Mouse (Mus musculus) liver, embryonic 13.5 days (tissue): ENCODE data around the gene Hnrnpd. TPM values are rescaled to one million over a fixed set of nuclear protein-coding genes. Genes with fewer than 3 reads are reported as not detected.

Experiments
- ATAC-seq: fragments of 200-750 bp; cut with Nextera tagmentation; 2 replicates; pipeline ENCODE4 v1.8.0; 2017; ENCODE audit warnings: low read depth, mild to moderate bottlenecking, moderate number of reproducible peaks, moderate library complexity
- DNase-seq: peaks from one replicate; pipeline ENCODE4 v3.0.0; 2022
- H3K27ac ChIP-seq: fragments of 300-500 bp; sonication (generic); 2 replicates; pipeline ENCODE4 v1.5.1; 2015; ENCODE audit warnings: moderate library complexity, mild to moderate bottlenecking, inconsistent platforms
- H3K27me3 ChIP-seq: fragments of 300-500 bp; sonication (generic); 2 replicates; pipeline ENCODE4 v1.6.1; 2015; ENCODE audit warnings: mild to moderate bottlenecking, inconsistent platforms
- H3K36me3 ChIP-seq: fragments of 300-500 bp; sonication (generic); 2 replicates; pipeline ENCODE4 v1.6.1; 2015; ENCODE audit warnings: mild to moderate bottlenecking, inconsistent platforms
- H3K4me1 ChIP-seq: fragments of 300-500 bp; sonication (generic); replicated peaks from 2 replicates; pipeline ENCODE4 v1.6.1; 2015; ENCODE audit warnings: inconsistent platforms
- H3K4me2 ChIP-seq: fragments of 300-500 bp; sonication (generic); 2 replicates; pipeline ENCODE4 v1.6.1; 2015; ENCODE audit warnings: inconsistent platforms, mild to moderate bottlenecking, moderate library complexity
- H3K4me3 ChIP-seq: fragments of 300-500 bp; sonication (generic); replicated peaks from 2 replicates; pipeline ENCODE4 v1.5.1; 2015; ENCODE audit warnings: mild to moderate bottlenecking, inconsistent platforms
- H3K9ac ChIP-seq: fragments of 300-500 bp; sonication (generic); 2 replicates; pipeline ENCODE4 v1.6.1; 2015; ENCODE audit warnings: mild to moderate bottlenecking, inconsistent platforms
- H3K9me3 ChIP-seq: fragments of 300-500 bp; sonication (generic); replicated peaks from 2 replicates; pipeline ENCODE4 v1.6.1; 2016; ENCODE audit warnings: inconsistent platforms
- WGBS: fragments of 180-500 bp; shearing (Covaris S2); methylation state at CpG from one replicate; pipeline ENCODE4 v1.1.7; 2015; ENCODE audit not compliant: insufficient replicate concordance; 5-methylcytosine and 5-hydroxymethylcytosine counted together
- polyA plus RNA-seq: library from polyadenylated mRNA; unstranded; fragments of >200 nt; fragmentation: Nextera tagmentation; extraction: Ambion mirVana; gene quantifications from 2 replicates; pipeline ENCODE4 v1.2.1, GENCODE M21; 2015

The Hnrnpd gene
- polyA plus RNA-seq, 1 experiment from 2014 or later, result 84.1 TPM

DNA sequence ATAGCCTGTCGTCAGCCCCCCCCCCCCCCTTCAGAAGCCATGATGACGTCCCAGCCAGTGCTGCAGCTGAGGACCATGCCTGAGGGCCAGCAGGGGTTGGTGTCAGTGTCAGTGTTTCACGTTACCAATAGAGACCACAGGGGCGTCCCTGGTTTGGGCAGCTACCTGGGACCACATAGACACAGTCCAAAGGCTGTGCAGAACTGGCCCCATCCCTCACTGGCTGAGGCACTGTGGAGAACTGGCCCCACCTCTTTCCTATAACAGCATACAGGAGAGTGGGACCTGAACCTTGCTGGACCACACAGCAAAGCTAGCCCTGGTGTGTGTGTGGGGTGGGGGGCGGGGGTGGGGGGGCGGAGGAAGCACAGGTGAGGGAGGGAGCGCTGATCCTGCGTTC, 21.8 kb upstream of the Hnrnpd start:
- Histone ChIP-seq H3K4me3 (no peak overlapping the region), H3K27me3 (no peaks in the 10 kb centered on the region), H3K9me3 (no peaks in the 10 kb centered on the region), H3K4me2 (no peak overlapping the region), H3K9ac (no peak overlapping the region), H3K36me3 (no peaks in the 10 kb centered on the region), H3K27ac (no peak overlapping the region), H3K4me1 (peaks cover 31% of the 10 kb centered on the region)
- ATAC-seq, result no peak
- DNase-seq, result no peak
- WGBS, result 57% methylated on average over 8 of the region's 8 CpGs

DNA sequence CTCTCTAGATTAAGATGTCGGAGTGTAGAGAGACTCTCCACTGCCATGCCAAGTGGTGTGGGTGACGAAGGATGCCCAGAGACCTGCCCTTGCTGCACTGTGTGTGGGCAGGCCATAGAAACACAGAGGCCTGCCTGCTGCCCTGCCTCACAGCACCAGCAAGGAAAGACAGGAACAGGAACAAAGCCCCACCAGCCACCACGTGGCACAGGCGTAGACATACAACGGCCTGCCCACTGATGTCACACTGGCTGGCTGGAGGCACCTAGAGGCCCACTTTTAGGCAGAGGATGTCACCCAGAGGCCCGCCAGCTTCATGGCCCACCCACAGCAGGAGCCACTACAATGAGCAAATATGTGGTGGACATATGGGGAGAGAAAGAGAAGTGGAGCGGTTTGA, 21.3 kb upstream of the Hnrnpd start:
- ATAC-seq (no peak), DNase-seq (no peak)
- WGBS, result 63% methylated on average over 7 of the region's 7 CpGs
- H3K4me3 ChIP-seq, result no peak overlapping the region
- no peaks in the 10 kb centered on the region for H3K36me3 ChIP-seq
- peaks cover 26% of the 10 kb centered on the region for H3K4me1 ChIP-seq
- H3K9me3 ChIP-seq, result no peaks in the 10 kb centered on the region
- no peak overlapping the region for H3K27ac ChIP-seq
- H3K9ac ChIP-seq, result no peak overlapping the region
- no peaks in the 10 kb centered on the region for H3K27me3 ChIP-seq
- no peak overlapping the region for H3K4me2 ChIP-seq

DNA sequence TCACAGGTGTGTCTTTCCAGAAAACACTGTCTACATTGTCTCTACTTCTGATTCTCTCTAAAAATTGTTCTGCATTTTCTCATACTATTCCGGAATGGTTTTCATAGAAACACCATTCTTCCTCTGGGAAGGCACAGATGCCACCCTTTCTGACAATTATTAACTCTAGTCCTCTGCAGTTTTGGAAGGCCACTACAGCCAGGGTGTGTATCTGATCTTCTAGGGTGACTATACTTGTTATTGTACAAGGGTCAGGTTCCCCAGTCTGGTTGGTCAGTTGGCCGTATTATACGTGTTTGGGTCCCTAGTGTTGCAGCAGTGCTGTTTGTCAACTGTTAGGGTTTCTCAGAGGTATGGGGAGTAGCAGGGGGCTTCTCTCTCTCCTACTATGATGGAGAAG, 15.9 kb upstream of the Hnrnpd start:
- 81% methylated on average over 3 of the region's 3 CpGs for WGBS
- ATAC-seq, result peak; percentile 53; the same call in 1 of the 2 replicates
- H3K4me2 ChIP-seq, result no peak overlapping the region

DNA sequence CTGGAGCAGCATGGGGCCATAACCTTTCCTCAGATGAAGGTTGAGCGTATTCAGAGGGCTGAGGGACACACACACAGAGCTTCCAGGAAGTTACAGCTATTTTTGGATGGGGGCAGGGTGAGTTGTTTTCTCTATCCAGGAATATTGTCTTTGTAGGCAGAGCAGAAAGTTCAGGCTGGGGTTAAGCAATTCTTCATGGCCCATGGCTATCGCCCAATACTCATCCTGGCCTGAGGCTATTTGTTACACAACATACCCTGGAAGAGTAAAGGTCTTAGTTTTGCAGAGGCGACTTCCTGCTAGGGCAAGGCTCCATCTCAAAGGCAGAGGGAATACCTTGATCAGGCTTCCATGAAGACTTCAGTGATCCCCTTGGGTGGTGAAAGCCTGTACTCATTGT, 15.4 kb upstream of the Hnrnpd start:
- no peaks in the 10 kb centered on the region for H3K4me1 ChIP-seq
- peak; percentile 70 for ATAC-seq
- no peak overlapping the region for H3K4me3 ChIP-seq
- no peak overlapping the region for H3K4me2 ChIP-seq
- H3K36me3 ChIP-seq, result no peaks in the 10 kb centered on the region
- no peak for DNase-seq
- H3K27ac ChIP-seq, result no peak overlapping the region
- WGBS, result 56% methylated on average over 3 of the region's 3 CpGs
- no peaks in the 10 kb centered on the region for H3K27me3 ChIP-seq
- no peaks in the 10 kb centered on the region for H3K9me3 ChIP-seq
- H3K9ac ChIP-seq, result no peak overlapping the region

More for the DNA sequence above, 15.9 kb upstream of the Hnrnpd start:
- Histone ChIP-seq H3K4me1 (no peaks in the 10 kb centered on the region), H3K4me3 (no peak overlapping the region), H3K27me3 (no peaks in the 10 kb centered on the region), H3K9me3 (no peaks in the 10 kb centered on the region), H3K9ac (no peak overlapping the region), H3K27ac (no peak overlapping the region), H3K36me3 (no peaks in the 10 kb centered on the region)
- no peak for DNase-seq

DNA sequence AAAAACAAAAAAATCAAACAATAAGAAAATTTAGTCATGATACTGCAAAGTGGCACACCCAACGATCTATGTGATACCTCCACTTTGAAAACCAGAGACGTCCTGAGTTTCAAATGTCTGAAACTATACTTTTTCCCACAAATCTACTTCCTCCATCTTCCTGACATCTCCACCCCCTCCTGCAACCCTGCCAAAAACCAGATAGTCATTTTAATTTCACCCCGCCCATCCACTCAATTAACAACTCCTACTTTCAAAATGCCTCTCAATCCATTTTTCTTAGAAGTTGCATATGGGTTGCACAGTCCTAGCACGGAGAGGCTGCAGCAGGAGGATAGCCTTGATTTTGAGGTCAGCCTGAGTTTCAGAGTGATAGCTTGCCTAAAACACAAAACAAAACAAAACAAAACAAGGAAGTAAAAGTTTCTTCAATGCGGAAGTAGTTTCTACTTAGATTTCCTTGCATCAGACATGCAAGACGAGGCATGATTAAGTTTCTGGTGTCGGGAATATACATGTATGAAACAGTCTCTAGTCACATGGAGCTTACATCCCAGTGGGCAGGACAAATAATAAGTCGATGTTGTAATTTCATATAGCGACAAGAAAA, 4.8 kb upstream of the Hnrnpd start:
- Histone ChIP-seq H3K27ac (no peak overlapping the region), H3K9ac (no peak overlapping the region), H3K9me3 (no peaks in the 10 kb centered on the region), H3K4me2 (no peak overlapping the region), H3K4me1 (peaks cover 22% of the 10 kb centered on the region), H3K4me3 (no peak overlapping the region), H3K27me3 (no peaks in the 10 kb centered on the region), H3K36me3 (no peaks in the 10 kb centered on the region)
- no peak for ATAC-seq
- 55% methylated on average over 9 of the region's 9 CpGs for WGBS
- DNase-seq, result no peak

DNA sequence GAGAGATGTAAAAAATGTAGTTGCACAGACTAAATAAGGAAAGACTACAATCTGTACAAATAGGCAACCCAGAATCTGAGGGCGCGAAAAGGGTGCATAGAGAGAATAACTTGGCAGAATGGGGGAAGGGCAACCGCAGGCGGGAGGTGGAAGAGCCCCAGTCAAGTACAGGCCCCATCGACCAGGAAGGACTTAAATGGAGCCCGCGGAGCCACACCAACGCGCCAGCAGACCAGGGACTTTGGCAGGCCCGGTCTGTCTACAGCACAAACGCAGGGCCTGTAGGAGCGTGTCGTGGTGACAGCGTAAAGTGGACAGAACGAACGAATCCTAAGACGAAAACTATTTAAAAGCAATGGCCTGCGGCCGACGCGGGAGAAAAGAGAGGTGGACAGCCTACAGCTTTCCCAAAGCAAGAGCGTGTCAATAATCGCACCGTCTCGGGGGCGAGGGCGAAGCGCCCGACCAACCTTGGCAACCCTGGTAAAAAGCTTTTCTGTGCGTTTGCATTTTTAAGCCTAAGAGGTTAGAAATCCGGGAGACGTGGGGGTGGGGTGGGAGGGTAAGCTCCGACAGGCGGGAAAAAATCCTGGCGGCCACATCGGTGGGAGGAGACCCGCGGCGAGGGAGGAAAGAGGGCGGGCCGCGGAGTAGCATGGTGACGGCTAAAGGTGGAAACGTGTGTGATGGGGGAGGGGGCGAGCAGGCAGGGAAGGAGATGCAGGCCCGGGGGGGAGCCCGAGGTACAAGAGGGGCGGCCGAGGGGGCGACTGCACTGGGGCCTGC, 1.0 kb downstream of the Hnrnpd start:
- H3K27me3 ChIP-seq, result no peaks in the 10 kb centered on the region
- ATAC-seq (peak; percentile 25), DNase-seq (peak; percentile 71)
- peaks cover 45% of the 10 kb centered on the region for H3K4me1 ChIP-seq
- H3K4me2 ChIP-seq, result peak overlapping the region; percentile 89
- peak overlapping the region; percentile 98 for H3K9ac ChIP-seq
- H3K27ac ChIP-seq, result peak overlapping the region; percentile 94
- H3K9me3 ChIP-seq, result no peaks in the 10 kb centered on the region
- under 1% methylated on average over 43 of the region's 50 CpGs for WGBS
- H3K4me3 ChIP-seq, result peak overlapping the region; percentile 97
- H3K36me3 ChIP-seq, result peaks cover 22% of the 10 kb centered on the region

DNA sequence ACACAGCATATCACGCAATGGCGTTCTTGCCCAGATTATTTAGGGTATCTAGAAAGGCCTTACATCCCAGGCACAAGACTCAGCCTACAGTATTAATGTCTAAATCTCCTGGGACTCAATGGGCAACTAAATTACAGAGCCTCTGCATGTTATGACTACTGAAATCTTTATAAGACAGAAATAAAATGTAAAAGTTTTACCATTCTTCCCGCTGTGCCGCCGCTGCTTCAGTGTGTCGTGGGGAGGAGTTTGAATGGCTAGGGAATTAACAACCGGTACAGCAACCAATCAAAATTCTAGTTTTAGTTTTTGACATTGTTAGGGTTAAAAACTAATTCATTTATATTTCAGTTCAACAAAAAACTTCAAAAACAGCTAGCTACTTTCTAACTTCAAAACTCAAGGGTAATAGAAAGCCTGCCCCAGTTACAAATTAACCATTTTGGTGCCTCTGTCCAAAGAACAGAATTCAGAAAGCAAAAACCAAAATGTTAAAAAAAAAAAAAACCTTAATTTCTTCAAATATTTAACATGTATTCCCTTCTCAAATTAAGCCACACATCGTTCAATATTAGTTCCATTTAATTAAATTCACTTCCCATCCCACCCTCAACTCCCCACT, 2.3 kb downstream of the Hnrnpd start:
- Histone ChIP-seq H3K27me3 (no peaks in the 10 kb centered on the region), H3K4me1 (peaks cover 45% of the 10 kb centered on the region), H3K4me3 (peak overlapping the region; percentile 97), H3K4me2 (peak overlapping the region; percentile 89), H3K36me3 (peaks cover 24% of the 10 kb centered on the region), H3K9ac (peak overlapping the region; percentile 98), H3K9me3 (no peaks in the 10 kb centered on the region), H3K27ac (peak overlapping the region; percentile 94; the same call in 1 of the 2 replicates)
- 9% methylated on average over 8 of the region's 8 CpGs for WGBS
- ATAC-seq (no peak), DNase-seq (no peak)

DNA sequence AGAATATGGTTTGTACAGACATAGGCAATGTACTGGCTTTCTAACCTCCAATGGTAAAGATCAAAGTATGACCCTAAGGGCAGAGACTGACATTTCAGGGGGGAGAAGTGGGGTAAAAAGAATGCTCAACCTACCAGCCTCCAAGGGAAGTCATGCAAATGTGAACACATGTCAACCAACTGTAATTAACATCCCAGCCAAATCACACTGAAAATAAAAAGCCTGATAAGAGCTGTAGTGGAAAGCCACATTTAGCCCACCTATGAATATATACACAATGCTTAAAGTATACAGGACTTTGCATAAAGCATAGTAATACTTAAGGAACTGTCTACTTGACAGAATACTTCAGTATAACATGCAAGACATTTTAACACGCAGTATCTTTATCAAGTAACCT, 3.0 kb downstream of the Hnrnpd start:
- no peaks in the 10 kb centered on the region for H3K27me3 ChIP-seq
- WGBS, result 63% methylated on average over 1 of the region's 1 CpGs
- peaks cover 26% of the 10 kb centered on the region for H3K36me3 ChIP-seq
- H3K9me3 ChIP-seq, result no peaks in the 10 kb centered on the region
- ATAC-seq, result no peak
- peaks cover 48% of the 10 kb centered on the region for H3K4me1 ChIP-seq
- 0 out of 2 replicates have a peak overlapping the region, but pooled peaks have one; percentile 15 for H3K27ac ChIP-seq
- H3K4me2 ChIP-seq, result peak overlapping the region; percentile 89
- H3K9ac ChIP-seq, result peak overlapping the region; percentile 60
- no peak for DNase-seq
- peak overlapping the region; percentile 97 for H3K4me3 ChIP-seq

DNA sequence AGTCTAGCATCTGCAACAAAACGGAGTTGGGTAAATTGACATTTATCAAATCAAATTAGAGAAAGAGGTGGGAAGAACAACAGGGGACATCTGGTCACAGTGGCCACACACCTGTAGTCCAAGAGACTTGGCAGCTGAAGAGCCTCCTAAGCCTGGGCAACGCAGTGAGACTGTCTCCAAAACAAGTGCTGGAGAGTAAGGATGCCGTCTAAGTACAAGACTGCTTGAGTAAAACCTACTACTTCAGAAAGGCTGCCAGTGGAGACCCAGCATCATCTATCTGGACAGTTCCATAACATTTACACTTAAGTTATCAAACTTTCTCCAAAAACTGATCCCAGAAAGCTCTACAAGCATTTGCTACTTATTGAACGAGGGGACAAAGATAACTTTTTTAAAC, 3.7 kb downstream of the Hnrnpd start:
- Histone ChIP-seq H3K4me1 (peaks cover 54% of the 10 kb centered on the region), H3K4me2 (peak overlapping the region; percentile 51), H3K27ac (no peak overlapping the region), H3K36me3 (peaks cover 32% of the 10 kb centered on the region), H3K4me3 (peak overlapping the region; percentile 97), H3K9me3 (no peaks in the 10 kb centered on the region), H3K9ac (peak overlapping the region; percentile 45), H3K27me3 (no peaks in the 10 kb centered on the region)
- ATAC-seq, result no peak
- 46% methylated on average over 4 of the region's 4 CpGs for WGBS
- no peak for DNase-seq

DNA sequence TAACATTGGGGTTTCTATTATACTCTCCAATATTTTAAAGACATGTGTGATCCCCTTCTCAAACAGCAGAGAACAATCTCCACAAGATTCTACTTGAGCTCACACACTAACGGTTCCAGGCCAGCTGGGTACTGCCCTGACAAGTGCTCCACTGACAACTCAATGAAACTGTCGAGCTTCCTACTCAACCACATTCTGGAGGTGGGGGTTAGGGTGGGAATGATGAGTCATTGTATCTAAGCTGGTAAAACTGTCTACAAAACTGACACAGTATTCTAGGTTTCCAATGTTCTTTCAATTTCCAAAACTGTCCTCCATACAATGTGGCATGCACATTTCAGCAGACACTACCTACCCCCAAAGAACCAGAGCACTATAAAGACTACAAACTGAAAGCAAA, 4.8 kb downstream of the Hnrnpd start:
- H3K9me3 ChIP-seq, result no peaks in the 10 kb centered on the region
- 13% methylated on average over 2 of the region's 2 CpGs for WGBS
- H3K27me3 ChIP-seq, result no peaks in the 10 kb centered on the region
- H3K27ac ChIP-seq, result no peak overlapping the region; the same call in 1 of the 2 replicates
- H3K9ac ChIP-seq, result peak overlapping the region; percentile 49; the same call in 1 of the 2 replicates
- peaks cover 51% of the 10 kb centered on the region for H3K4me1 ChIP-seq
- DNase-seq (no peak), ATAC-seq (no peak)
- peak overlapping the region; percentile 14 for H3K4me3 ChIP-seq
- peaks cover 40% of the 10 kb centered on the region for H3K36me3 ChIP-seq
- peak overlapping the region; percentile 51 for H3K4me2 ChIP-seq

DNA sequence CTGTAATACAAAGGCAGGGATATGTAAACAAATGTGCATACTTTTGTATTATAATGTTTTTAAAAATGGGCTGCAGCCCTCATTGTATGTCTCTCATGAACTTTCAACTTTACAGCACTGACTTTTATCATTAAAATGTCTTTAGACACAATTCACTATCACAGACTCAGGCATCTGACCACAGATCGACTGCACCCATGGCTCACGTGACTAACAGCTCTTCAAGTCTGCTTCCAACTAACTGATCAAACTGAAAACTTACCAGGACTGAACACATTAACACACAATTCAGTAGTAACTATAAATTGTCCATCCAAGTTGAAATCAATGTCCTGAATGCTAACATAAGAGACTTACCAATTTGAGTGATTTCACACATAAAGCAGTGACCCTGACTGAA, 18.8 kb downstream of the Hnrnpd start:
- WGBS, result 53% methylated on average over 2 of the region's 2 CpGs
- Histone ChIP-seq H3K27ac (no peak overlapping the region), H3K4me2 (no peak overlapping the region), H3K9ac (no peak overlapping the region), H3K9me3 (no peaks in the 10 kb centered on the region), H3K36me3 (peaks cover 65% of the 10 kb centered on the region), H3K4me1 (0 out of 2 replicates have a peak, but pooled peaks cover 4% of the 10 kb centered on the region), H3K4me3 (no peak overlapping the region), H3K27me3 (no peaks in the 10 kb centered on the region)
- ATAC-seq, result no peak
- no peak for DNase-seq
